8 mouse cellular contexts compared by ENCODE assay signal in genomic region chr19:42613116-42613515, GRCm38 (mm10). TPM values are rescaled to one million over a fixed set of nuclear protein-coding genes. Genes with fewer than 3 reads are reported as not detected.
DNase-seq lines count a peak whose midpoint lies in the region; ATAC-seq lines count a peak whose summit lies in the region.

No protein-coding gene starts in this region.

- H3K9ac ChIP-seq in hindbrain, embryonic 11.5 days (ENCODE audit: low read depth, low read length), result no peak overlapping the region
- no peak overlapping the region for H3K9ac ChIP-seq in liver, embryonic 11.5 days (ENCODE audit: low read depth, low read length)

- peak overlapping the region; percentile 63 for H3K4me2 ChIP-seq in hindbrain, embryonic 11.5 days (replicated peaks; ENCODE audit: low read depth, low read length)
- peak overlapping the region; percentile 70 for H3K4me2 ChIP-seq in liver, embryonic 11.5 days

- peaks cover 7% of the 10 kb centered on the region; the same call in 1 of the 2 replicates for H3K27me3 ChIP-seq in hindbrain, embryonic 11.5 days (ENCODE audit: control insufficient read depth, insufficient read depth, low read length)
- peaks cover 30% of the 10 kb centered on the region for H3K27me3 ChIP-seq in liver, embryonic 11.5 days (replicated peaks; ENCODE audit: control insufficient read depth, insufficient read depth, low read length)

- DNase-seq in 3T3-L1 (ENCODE audit: low read depth, low spot score), result peak; percentile 63
- DNase-seq in hindbrain, embryonic 11.5 days (ENCODE audit: low spot score), result no peak
- no peak for DNase-seq in liver, embryonic 11.5 days (ENCODE audit: low spot score)
- DNase-seq in right cerebral cortex, adult 18-20 months, result no peak
- DNase-seq in cerebellum, adult 11 months, result no peak
- DNase-seq in ovary, postnatal 10 days (ENCODE audit: low spot score), result no peak

- no peaks in the 10 kb centered on the region for H3K36me3 ChIP-seq in hindbrain, embryonic 11.5 days (ENCODE audit: control insufficient read depth, insufficient read depth, low read length)
- no peaks in the 10 kb centered on the region for H3K36me3 ChIP-seq in liver, embryonic 11.5 days (ENCODE audit: control insufficient read depth, insufficient read depth, low read length)

- H3K4me1 ChIP-seq in brown adipose tissue, adult 24 weeks (ENCODE audit: control insufficient read depth, insufficient read depth, insufficient read length, low read length), result no peaks in the 10 kb centered on the region
- 0 out of 2 replicates have a peak, but pooled peaks cover 3% of the 10 kb centered on the region for H3K4me1 ChIP-seq in hindbrain, embryonic 11.5 days (replicated peaks; ENCODE audit: control insufficient read depth, insufficient read depth, low read length)
- no peaks in the 10 kb centered on the region for H3K4me1 ChIP-seq in liver, embryonic 11.5 days (replicated peaks; ENCODE audit: control insufficient read depth, insufficient read depth, low read length)

- H3K27ac ChIP-seq in brown adipose tissue, adult 24 weeks (replicated peaks; ENCODE audit: low read depth, low read length), result no peak overlapping the region
- no peak overlapping the region for H3K27ac ChIP-seq in hindbrain, embryonic 11.5 days (ENCODE audit: low read depth, low read length)
- H3K27ac ChIP-seq in liver, embryonic 11.5 days (ENCODE audit: low read depth, low read length), result no peak overlapping the region

- no peak for ATAC-seq in hindbrain, embryonic 11.5 days (ENCODE audit: low FRiP score)
- no peak for ATAC-seq in liver, embryonic 11.5 days (replicated peaks; ENCODE audit: low FRiP score)
- ATAC-seq in frontal cortex, adult (ENCODE audit: low TSS enrichment), result no peak

- 34% methylated on average over 7 of the region's 7 CpGs for WGBS in hindbrain, embryonic 11.5 days
- 22% methylated on average over 7 of the region's 7 CpGs for WGBS in liver, embryonic 11.5 days

- no peaks in the 10 kb centered on the region for H3K9me3 ChIP-seq in hindbrain, embryonic 11.5 days (ENCODE audit: control insufficient read depth, low read length)
- no peaks in the 10 kb centered on the region for H3K9me3 ChIP-seq in liver, embryonic 11.5 days (ENCODE audit: control insufficient read depth, low read length)

- H3K4me3 ChIP-seq in brown adipose tissue, adult 24 weeks (ENCODE audit: insufficient read depth, low read depth, low read length), result peak overlapping the region; percentile 60
- peak overlapping the region; percentile 35 for H3K4me3 ChIP-seq in hindbrain, embryonic 11.5 days (ENCODE audit: low read depth, low read length)
- peak overlapping the region; percentile 46 for H3K4me3 ChIP-seq in liver, embryonic 11.5 days (ENCODE audit: low read depth, low read length)

RNA-seq across cellular contexts. Expression of gene Loxl4, which starts 0.5 kb away (rescaled TPM):
- 0.28 TPM in 1 of 2 replicates, not detected in the other for polyA plus RNA-seq in brown adipose tissue, adult 24 weeks (2012; ENCODE audit: insufficient read depth, insufficient read length, missing spikeins)
- polyA plus RNA-seq in hindbrain, embryonic 11.5 days (2014; fragmentation: Nextera tagmentation; extraction: Ambion mirVana), result 0.20 and 0.37 TPM in 2 replicates
- polyA plus RNA-seq in liver, embryonic 11.5 days (2014; fragmentation: Nextera tagmentation; extraction: Ambion mirVana), result 0.16 and 0.18 TPM in 2 replicates
